Mouse (Mus musculus) heart, adult 8-10 months (tissue): ENCODE measurements around the gene Kbtbd4. TPM values are rescaled to one million over a fixed set of nuclear protein-coding genes. Genes with fewer than 3 reads are reported as not detected.
A peak's percentile ranks its signal among the peaks of the same experiment; 100 is the strongest.

Experiments used
- DNase-seq: peaks from one replicate; pipeline ENCODE4 v3.0.0; 2022; ENCODE audit warnings: low spot score
- total RNA-seq, 4 experiments: library from RNA; stranded (reverse); gene quantifications; 2 replicates each; pipeline ENCODE4 v1.2.4; 2022

The Kbtbd4 gene
- total RNA-seq, 4 experiments from 2014 or later: 21.7 to 28.3 (median 24.5) TPM

DNA sequence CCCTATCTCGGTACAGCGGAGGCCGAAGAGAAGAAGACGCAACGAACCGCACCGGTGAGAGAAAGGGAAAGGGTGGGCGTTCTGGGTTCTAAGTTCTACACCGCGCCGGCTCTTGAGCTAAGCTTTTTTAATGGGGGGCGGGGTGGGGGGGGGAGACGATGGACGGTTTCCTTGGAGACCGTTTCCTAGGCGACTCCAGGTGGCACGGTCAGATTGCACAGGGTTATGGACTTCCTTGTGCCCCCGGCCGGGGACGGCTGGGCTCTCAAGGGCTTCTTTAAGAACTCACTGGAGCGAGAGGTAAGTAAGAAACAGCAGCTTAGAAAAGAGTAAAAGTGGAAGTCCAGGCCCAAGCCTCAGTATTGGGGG is 300 bp downstream of the Kbtbd4 start:
- DNase-seq: no peak

DNA sequence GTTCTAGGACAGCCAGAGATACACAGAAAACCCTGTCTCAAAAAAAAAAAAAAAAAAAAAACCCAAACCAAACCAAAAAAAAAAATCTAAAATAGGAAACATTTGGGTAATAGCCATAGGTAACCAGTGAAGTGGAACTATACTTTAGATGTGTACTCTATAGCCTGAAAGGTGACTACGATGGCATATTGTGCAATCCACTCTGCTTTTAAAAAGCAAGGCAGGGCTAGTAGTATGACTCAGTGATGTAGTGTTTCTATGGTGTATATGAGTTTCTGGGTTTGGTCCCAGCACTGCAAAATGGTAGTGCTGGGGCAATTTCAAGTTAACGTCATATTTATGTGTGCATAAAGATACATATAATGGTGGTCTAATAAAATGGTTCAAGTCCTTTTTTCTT is 2.2 kb downstream of the Kbtbd4 start:
- no peak for DNase-seq

GRCm38 (mm10) chr2:90910861-90911260 is 6.3 kb downstream of the Kbtbd4 start:
- DNase-seq: no peak

- no peak for DNase-seq
Observed at GRCm38 (mm10) chr2:90911668-90912067, 7.1 kb downstream of the Kbtbd4 start.

- no peak for DNase-seq
Observed at GRCm38 (mm10) chr2:90913671-90914070, 9.1 kb downstream of the Kbtbd4 start.

DNA sequence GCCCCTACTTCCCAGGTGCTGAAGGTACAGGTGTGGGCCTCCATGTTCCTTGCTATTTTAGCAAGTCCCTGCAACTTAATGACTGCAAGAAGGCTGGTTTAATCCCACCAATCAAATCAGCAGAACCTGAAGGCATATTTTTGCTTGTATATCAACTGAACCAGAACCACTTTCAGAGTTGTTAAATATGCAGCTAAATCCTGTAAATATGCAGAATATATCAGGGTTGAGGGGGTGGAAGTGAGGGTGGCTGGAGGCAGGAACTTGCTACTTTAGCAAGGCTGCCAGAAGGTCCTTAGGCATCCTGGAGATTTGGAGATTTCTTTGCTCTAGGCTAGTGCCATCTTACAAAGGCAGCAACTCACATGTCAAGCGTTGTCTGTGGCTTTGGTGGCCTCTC is 11.0 kb downstream of the Kbtbd4 start:
- no peak for DNase-seq

- no peak for DNase-seq
Observed at GRCm38 (mm10) chr2:90916560-90917232, 12.2 kb downstream of the Kbtbd4 start.

GRCm38 (mm10) chr2:90917233-90917998 is 12.9 kb downstream of the Kbtbd4 start:
- DNase-seq: peak; percentile 55

- no peak for DNase-seq
Observed at GRCm38 (mm10) chr2:90917999-90918698, 13.6 kb downstream of the Kbtbd4 start.

- DNase-seq: no peak
Observed at GRCm38 (mm10) chr2:90921178-90921577, 16.6 kb downstream of the Kbtbd4 start.

DNA sequence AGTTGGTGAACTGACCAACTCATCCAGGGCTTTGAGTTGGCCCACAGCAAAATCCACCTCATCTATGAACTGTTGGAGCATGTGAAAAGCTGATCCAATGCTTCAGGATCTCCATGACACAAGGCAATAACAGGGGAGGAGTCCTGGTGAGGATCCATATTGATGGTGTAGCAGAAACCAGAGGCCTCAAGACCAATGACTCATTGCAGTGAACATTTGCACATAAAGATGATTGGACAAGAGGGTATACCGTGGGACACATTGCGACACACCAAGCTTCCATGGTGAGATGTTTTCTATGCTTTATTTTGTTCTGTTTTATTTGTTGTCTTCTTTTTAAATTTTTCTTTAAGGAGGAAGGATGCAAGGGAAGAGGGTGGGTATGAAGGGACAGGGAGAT is 18.1 kb downstream of the Kbtbd4 start:
- DNase-seq: no peak

DNA sequence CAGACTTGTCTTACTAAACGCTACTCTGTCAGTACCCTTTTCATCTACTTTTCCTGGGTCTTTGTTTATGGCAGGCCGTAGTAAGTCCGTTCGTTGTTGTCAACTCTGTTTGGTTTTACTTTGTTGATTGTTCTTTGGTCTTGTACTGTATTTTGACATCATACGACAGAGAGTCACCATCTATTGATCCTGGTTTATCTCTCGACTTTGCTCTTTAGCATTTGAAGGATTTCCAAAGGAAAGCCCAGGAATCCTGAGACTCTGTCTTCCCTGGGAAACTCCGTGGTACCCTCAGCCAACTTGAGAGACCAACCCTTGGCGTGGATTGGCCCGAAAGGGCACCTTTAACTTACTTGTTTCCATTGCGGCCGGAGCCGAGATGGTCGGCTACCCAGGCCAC is 24.0 kb downstream of the Kbtbd4 start:
- no peak for DNase-seq

DNA sequence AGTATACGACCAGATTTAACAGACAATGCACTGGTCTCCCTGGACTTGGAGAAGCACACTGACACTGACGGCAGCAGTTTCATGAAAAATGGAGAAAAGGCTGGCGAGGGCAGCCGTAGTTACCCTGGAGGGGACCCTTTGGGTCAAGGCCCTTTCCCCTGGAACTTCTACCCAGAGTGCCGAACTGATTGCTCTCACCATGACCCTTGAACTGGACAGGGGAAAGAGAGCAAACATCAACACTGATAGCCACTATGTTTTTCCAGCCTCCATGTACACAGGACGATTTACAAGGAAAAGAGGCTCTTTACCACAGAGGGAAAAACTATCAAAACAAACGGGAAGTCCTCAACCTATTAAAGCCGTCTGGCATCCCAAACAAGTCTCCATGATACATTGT is 27.3 kb downstream of the Kbtbd4 start:
- DNase-seq: no peak

GRCm38 (mm10) chr2:90932273-90932672 is 27.7 kb downstream of the Kbtbd4 start:
- DNase-seq: no peak

- DNase-seq: no peak
Observed at GRCm38 (mm10) chr2:90938362-90938761, 33.8 kb downstream of the Kbtbd4 start.

- no peak for DNase-seq
Observed at GRCm38 (mm10) chr2:90939750-90940149, 35.2 kb downstream of the Kbtbd4 start.

DNA sequence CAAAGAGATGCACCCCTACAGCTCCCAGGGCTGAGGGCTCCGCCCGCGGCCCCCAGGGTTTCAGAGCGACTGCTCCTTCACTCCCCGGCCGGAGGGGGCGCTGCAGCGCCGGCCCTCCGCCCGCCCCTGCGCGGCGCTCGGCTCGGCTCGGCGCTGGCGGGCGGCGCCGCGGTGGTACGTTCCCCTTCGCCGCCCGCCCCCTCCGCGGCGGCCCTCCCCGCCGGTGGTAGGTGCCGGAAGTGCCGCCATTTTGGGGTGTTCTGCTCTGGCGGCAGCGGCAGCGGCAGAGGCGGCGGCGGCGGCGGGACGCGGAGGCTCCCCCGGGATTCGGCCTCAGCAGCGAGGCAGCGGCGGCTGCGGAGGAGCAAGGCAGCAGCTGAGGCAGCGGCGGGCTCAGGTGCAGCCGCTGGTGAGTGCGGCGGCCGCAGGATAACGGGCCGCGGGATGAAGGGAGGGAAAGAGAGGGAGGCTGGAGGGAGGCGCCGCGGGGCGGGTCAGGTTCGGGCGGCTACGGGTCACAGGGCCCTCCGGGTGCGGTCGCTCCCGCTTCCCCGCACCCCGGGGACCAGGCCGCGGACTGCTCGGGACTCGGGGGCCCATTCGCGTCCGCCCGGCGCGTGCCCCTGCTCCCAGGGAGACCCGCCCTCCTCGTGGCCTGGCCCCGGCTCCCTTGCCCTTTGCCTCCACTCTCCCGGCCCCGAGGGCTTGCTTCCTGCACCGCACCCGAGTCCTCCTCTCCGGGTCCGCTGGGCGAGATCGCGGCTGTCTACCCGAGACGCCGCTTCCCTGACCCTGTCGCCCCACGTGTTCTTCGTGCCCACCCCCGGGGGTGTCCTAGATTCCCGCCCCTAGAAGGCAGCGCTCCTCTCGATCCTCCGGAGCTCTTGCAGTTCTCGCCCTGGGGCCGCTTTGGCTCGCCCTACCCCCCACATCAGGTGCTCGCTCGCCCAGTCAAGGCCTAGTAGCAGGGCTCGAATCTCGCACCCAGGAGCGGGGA is 36.0 kb downstream of the Kbtbd4 start, which contains the start of gene Celf1:
Gene Celf1 (plus strand): TSS at position 150 of the 997 bp plus-strand sequence.
- DNase-seq: peak; percentile 67

DNA sequence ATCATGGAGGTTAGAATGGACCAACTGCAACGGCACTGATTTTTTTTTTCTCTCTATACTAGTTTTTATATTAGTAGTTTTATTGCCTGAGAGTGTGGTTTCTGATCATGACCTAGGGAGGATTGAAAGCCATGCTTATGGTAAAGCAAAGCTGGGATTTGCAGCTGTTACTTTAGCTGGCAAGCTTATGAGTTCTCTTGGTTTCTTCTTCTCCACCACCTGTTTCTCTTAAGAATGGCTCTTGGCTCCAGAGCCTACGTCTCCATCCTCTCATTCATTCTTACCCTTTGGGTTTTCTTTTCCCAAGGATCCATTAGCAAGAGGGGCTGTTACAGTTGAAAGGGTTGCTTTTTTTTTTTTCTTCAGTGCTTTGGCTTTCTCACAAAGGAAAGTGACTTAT is 37.2 kb downstream of the Kbtbd4 start:
- DNase-seq: no peak

DNA sequence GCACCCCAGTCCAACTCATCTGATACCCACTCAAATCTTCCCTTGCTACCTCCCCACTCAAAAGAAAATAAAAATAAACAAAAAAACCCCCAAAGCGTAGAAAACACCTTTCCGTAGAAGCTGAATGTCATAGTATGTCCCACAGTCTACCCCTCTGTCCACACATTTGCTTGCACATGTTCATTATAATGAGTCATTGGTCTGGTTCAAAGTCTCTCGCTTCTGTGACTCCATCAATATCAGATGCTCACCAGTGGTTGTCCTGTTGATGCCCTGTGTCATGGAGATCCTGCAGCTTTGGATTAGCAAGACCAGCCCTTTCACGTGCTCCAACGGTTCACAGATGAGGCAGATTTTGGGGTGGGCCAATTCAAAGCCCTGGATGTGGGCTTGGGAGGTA is 45.6 kb downstream of the Kbtbd4 start:
- no peak for DNase-seq

- DNase-seq: no peak
Observed at GRCm38 (mm10) chr2:90950582-90951194, 46.1 kb downstream of the Kbtbd4 start.

GRCm38 (mm10) chr2:90953461-90953860 is 48.9 kb downstream of the Kbtbd4 start:
- DNase-seq: no peak
